Mouse (Mus musculus) CD4-positive helper T cell, adult 2 months (primary cell): ENCODE data around the gene Spryd3.
A peak's percentile ranks its signal among the peaks of the same experiment; 100 is the strongest.

ENCODE experiments used
- DNase-seq: peaks from one replicate; pipeline ENCODE4 v3.0.0-alpha.2; 2012; ENCODE audit warnings: low read depth, missing footprints, low spot score

Spryd3 gene

DNA sequence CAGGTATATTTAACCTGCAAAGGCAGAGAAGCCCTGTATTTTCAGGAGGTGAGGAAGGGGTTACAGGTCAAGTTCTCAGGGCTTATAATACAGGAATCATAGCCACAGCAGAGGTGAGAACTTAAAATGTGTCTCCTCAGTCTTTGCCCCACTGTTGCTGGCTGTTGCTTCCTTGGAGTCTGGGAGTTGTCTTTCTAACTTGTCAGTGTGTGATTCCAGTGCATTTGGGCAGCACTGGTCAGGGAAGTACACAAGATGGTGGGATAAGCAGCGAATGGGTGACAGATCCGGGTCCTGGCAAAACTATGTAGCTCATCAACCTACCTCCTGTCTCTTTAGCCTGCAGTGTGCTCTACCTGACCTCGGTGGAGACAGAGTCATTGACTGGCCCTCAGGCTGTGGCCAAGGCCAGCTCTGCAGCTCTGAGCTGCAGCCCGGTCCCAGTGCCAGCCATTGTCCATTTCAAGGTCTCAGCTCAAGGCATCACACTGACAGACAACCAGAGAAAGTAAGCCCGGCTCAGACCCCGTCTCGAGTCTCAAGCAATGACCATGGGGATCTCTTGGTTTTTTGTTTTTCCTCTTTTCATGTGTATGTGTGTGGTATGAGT is 21.3 kb downstream of the Spryd3 start:
- DNase-seq: no peak

DNA sequence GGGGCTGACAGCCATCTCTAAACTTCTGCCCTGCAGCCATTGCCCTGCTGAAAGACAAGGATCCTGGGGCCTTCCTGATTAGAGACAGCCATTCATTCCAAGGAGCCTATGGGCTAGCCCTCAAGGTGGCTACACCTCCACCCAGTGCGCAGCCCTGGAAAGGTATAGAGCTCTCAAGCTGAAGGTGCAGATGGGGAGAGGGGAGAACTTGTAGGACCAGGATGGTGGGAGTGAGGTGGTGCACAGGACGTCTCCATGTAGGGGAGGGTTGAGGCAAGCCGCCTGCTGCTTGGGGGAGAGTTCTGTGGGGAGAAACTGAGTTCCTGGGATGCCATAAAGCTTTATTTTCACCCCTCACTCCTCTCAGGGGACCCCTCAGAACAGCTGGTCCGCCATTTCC is 22.4 kb downstream of the Spryd3 start:
- no peak for DNase-seq

DNA sequence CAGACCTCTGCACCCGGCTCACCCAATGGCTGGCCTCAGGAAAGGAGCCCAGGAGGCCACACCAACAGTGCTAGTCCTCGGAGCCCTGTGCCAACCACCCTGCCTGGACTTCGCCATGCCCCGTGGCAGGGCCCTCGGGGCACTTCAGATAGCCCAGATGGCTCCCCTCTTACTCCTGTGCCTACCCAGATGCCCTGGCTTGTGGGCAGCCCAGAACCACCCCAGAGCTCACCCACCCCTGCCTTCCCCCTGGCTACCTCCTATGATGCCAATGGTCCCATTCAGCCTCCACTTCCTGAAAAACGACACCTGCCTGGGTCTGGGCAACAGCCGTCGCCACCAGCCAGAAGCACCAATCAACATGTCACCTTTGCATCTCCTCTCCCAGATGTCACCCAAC is 23.2 kb downstream of the Spryd3 start:
- DNase-seq: no peak

DNA sequence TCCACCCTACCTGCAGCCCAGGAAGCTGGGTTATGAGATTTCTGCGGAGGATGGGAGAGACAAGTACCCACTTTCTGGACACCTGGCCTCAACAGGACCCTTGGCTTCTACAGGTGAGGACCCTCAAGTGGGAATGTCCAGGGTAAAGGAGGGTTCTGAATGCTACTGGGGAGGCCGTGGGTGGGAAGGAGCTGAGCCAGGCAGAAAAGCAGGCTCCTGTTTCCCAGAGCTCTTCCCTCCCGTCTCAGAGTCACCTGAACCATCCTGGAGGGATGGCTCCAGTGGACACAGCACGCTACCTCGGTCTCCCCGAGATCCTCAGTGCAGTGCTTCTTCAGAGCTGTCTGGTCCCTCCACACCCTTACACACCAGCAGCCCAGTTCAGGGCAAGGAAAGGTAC is 23.9 kb downstream of the Spryd3 start:
- no peak for DNase-seq

DNA sequence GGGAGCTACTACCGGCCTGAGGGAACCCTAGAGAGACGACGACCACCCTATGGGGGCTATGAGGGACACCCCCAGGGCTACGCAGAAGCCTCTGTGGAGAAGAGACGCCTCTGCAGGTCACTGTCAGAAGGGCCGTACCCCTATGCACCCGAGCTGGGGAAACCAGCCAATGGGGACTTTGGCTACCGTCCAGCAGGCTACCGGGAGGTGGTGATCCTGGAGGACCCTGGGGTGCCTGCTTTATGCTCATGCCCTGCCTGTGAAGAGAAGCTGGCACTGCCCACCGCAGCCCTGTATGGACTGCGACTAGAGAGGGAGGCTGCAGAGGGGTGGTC is 24.6 kb downstream of the Spryd3 start:
- DNase-seq: no peak

DNA sequence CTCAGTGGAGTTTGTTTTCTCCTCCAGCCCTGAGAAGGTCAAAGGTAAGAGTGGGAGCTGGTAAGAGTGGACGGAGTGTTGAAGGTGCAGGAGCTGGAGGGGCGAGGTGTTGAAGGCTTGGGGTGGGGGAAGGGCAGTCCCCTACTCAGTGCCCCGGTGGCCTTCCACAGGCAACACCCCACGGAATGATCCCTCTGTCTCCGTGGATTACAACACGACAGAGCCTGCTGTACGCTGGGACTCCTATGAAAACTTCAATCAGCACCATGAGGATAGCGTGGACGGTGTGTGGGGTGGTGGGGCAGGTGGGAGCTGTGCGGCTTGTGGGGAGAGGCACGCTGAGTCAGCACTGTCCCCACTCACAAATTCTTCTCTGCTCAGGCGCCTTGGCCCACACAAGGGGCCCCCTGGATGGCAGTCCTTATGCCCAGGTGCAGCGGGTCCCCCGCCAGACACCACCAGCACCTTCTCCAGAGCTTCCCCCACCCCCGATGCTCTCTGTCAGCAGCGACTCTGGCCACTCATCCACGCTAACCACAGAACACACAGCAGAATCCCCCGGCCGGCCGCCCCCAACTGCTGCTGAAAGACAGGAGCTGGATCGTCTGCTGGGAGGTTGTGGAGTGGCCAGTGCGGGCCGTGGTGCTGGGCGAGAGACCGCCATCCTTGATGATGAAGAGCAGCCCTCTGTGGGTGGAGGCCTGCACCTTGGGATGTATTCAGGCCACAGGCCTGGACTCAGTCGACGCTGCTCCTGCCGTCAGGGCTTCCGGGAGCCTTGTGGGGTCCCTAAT is 25.1 kb downstream of the Spryd3 start:
- DNase-seq: no peak

DNA sequence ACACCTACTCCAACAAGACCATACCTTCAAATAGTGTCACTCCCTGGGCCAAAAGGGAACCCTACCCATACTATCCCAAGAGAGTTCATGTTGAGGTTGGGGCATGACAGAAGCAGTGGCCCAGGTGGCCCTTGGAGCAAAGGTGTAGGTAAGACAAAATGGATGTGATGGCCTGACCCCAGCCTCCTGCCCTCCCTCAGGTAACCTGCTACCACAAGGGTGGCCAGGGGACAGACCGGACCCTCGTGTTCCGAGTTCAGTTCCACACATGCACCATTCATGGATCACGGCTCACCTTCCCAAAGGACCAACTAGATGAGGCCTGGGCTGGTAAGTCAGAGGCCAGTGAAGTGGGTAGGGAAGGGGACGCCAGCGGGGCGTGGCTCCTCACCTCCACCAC is 25.8 kb downstream of the Spryd3 start:
- DNase-seq: no peak

DNA sequence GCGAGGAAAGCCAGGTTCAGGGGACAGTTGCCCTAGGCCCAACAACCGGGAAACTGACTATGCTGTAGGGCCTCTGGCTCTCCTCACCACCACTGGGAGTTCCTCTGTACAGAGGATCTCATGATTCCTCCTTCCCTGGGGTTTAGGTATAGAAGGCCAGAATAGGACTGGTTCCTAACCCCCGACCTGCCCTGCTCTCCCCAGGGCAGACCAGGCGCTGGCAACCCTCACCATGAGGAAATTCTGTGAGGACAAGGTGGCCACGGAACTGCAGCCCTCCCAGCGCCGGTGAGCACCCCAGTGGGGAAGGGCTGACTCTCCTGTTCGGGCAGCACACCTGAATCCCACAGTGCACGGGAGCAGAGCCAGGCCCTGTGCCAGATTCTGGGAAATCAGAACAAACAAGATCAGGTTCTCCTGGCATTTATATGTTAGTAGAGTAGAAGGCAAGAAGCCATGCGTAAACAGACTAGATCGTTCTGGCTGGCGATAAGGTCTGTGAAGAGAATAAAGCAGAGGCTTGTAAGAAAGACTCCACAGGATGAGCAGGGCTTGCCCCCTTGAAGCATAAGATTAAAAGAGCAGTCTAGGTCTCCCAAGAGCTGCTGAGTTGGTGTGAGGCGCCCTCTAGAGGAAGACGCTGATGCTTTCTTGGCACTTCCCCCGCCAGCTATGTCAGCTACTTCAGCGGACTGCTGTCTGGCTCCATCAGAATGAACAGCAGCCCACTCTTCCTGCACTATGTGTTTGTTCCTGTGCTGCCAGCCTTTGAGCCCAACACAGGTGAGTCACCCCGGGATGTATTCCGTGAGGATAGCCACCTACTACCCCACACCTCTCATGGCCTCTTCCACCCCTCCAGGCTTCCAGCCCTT is 27.1 kb downstream of the Spryd3 start:
- DNase-seq: peak; percentile 82

DNA sequence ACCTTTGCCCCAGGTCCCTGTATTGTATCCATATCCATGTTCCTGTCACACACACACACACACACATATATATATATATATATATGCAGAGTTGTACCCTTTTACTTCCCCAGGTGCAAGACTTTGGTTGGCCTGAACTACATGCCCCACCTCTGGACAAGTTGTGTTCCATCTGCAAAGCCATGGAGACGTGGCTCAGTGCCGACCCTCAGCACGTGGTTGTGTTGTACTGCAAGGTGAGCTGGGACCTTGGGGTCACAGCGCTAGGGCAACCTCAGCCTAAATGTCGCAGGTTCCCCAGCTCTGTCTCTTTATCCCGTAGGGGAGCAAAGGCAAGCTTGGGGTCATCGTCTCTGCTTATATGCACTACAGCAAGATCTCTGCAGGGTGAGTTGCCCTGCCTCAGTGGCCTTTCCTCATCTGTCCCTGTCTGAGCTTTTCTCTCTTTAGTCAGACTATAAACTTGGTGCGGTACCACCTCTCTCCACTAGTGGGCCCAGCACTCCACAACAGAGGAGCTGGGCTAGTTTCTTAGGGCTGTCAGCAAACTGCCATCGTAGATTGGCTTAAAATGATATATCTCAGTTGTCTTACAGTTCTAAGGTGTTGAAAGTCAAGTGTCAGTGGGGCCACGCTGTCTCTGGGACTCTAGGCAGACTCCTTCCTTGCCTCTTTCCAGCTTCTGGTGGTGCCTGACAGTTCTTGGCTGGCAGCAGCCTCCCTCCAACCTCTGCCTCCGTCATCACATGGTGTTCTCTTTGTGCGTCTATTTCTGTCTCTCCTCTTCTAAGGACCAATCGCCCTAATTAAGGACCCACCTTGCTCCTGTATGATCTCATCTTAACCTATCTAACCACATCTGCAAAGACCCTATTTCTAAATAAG is 28.1 kb downstream of the Spryd3 start:
- DNase-seq: peak; percentile 78

DNA sequence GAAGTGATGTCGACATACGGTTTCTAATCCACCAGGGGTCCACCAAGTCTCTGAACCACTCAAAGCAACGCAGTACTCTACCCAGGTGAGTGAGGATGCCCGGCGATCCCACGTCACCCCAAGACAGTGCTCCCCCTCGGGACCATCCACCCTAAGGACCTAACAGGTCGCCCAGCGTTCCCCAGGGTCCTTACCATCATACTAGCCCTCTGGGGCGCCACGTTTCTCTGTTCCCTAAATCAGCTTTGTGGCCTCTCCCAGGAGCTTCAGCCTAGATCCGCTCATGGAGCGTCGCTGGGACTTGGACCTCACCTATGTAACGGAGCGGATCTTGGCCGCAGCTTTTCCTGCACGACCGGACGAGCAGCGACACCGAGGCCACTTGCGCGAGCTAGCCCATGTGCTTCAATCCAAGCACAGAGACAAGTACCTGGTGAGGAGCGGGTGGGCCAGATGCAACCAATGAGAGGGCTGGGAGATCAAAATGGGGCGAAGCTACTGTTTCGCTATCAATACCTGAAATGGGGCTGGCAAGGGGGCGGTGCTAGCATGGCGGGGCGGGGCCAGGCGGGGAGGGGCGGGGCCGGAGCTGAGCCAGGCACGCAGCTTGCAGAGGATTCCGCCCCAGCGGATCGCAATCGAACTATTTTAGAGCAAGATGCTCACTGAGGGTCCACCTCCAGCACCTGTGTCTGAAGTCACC is 29.1 kb downstream of the Spryd3 start:
- DNase-seq: peak; percentile 63

DNA sequence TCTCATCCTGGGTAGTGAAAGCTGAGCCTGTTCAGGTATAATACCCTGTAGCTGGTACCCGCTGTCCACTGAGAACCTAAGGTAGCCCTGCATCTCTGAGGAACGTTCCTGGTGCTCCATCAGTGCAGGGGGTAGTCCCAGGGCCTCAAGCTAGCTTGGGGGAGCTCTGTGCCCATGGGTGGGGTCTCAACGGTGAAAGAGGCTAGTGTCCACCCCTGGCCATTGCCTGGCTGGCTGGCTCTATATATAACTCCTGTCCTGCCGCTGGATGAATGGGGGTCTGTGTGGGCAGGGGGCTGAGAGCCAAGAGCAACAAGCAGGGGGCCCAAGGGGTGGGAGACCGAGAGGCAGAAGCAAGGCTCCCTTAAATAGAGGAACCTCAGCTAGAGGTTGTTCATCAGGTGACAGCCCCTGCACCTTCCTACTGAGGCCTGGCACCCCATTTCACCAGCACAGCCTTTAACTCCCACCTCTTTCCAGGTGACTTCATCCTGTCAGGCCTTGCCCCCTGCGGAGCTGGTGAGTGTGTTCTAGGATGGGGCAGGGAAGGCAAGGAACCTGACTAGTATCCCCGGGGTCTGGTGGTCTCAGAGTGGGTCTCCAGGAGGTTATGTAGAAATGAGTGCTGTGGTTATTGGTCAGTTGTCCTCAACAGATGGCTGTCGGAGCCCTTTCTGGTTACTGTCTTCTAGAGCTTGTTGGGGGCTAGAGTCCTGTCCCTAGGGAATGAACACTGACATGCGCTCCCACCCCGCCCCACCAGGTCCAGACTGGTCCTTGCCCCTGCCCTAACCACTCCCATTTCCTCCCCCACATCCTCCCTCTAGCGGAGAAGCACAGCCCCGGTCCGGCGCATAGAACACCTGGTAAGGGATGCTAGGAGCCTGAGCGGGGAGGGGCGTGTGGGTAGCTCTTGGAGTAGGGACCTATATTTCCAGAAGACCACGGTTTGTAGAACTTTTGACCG is 30.0 kb downstream of the Spryd3 start:
- peak; percentile 63 for DNase-seq

DNA sequence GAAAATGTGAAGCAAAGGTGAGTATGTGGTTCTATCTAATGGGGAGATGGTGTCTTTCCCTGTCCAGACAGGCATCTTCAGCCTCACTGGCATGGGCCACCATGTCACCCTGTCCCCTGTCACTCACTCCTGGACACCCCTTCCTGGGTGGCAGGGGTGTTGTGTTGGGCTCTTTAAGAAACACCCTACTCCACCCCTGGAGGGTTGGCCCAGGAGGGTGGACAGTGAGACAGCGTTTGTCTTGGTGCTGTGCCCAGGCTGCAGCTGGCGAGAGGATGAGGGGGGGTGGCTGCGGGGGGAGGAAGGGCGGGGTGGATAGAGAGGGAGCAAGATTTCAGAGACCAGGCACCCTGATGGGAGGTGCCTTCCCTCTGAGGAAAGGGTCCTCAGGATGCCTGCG is 30.7 kb downstream of the Spryd3 start:
- no peak for DNase-seq

DNA sequence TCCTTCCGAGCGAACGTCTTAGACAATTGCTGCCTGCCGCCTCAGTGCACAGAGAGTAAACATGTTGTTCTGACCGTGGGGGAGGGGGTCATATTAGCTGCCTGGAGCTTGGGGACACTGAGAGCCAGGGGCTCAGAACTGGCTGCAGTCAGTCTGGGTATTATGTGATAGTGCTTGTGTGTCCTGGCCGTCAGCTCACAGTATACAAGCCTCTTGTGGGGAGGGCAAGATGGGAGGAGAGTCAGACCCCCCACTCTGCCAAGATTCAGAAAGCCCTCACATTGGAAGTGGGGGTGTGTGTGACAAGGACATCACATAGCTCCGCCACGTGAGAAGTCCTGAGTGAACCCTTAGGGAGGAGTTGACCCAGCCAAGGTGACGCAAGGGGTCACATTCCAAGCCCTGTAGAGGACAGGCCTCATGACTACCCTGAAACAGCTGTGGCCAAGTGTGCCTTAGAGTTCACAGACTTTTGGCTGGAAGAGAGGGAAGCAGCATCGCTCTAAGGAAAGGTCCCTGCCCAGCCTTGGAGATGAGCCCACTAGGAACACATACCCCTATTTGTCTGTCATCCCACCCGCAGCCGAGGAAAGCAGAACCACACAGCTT is 32.0 kb downstream of the Spryd3 start:
- DNase-seq: no peak

DNA sequence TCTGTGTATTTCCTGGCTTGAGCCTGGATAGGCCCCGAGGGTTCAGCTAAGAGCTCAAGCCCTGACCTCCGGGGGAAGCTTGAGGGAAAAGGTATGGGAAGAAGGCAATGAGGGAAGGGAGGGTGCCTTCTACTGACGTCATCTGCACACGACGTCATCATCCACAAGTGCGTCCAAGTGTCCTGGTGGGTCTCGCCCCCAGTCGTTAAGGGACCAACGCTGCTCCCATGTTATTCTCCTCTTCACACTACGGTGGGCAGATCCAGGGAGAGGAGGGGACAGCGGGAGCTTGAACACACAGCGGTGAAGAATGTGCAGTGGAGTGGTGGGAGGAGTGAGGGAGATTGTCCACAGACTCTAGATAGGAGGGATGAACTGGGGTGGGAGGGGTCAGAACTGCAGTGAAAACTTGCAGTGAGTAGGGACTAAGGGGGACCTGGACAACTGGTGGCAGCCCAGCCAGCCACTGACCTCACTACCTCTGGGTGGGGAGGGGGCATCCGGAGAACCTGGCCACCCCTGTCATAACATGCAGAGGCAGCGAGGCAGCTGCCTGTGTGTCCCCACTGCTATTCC is 32.6 kb downstream of the Spryd3 start:
- no peak for DNase-seq

DNA sequence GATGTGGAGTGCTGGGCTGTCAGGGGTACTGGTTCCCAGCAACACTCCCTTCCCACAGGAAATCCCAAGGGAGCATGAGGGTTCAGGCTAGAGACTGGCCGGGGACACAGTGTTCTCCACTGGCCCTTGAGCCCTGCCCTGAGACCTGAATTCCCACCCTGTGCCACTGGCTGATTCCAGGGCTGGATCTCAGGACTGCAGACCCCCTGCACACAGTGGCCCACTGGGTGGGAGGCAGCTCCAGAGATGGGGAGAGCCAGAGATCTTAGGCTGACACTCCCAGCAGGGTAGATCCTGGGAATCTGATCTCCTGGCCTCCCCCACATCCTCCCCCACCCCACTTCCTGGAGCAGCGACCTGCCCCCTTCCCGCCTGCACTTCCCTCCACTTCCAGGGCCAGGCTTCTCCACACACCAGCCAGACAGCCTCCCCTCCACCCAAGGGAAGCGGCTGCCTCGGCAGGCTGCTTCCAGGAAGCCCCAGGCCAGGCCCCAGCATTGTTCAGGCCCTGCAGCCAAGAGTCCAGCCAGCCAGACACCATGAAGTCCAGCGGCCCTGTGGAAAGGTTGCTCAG is 33.4 kb downstream of the Spryd3 start:
- DNase-seq: no peak

DNA sequence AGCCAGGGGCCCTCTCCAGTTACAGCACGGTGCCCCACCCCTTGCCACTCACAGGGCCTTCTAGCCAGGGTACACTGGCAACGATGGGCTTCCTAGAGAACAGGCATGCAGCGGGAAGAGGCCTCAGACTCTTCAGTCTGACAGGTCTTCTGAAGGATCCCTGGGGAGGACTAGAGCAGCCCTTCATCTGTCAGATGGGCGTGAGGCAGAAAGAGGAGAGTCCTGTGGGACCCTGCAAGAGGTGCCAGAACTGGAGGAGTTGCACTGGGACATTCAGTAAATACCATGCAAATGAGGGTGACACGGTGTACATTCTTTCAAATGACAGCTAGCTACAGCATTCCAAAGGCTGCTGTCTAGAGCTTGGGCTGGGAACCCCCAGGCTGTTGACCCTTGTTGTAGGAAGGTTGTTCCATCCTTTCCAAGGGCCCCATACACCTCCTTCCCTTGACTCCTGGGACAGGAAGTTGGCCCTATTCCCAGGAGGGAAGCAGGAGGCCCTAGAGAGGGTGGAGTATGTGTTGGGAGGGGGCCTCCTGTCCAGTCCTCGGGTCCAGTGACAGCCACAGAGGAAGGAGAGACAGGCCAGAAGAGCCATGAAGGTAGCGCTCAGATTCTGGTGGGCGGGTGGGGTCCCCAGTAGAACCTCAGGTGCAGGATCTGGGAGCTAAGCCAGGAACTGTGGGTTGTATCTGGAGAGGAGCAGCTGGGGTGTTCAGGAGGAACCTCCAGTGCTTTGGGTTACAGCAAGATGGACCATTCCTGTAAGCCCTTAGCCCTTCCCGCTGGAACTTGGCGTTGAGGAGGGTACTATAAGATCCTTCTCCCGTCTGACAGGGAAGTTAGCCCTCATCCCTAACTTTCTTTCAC is 34.1 kb downstream of the Spryd3 start:
- DNase-seq: no peak

DNA sequence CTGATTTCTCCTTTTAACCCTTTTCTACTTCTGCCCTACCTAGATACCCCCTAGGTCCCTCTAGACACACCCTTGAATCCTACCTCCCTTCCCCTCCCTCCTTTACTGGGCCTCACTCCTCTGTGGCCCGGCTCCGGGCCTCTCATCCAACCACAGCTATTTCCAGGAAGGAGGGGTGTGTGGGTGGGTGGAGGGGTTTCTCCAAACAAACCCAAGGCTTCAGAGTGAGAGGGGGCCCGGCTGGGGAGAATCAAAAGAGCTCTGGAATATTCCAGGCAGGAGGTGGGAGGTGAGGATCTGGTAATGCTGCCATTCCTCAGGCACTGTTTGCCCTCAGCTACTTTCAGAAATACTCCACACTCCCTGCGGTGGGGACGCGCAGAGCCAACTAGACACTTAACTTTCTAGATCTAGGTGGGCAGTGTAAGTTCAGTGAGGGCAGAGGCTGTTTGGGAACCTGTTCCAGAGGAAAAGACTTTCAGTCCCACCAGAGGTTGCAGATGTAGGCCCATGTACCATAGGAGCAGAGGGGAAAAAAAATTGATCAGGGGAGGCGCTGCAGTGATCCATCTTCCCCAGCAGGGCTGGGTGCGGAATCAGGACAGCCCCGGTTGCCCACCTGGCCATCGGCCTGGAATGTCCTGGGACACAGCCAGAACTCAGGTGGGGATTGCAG is 34.9 kb downstream of the Spryd3 start:
- DNase-seq: no peak
